ENCODE assay signal across 10 mouse cellular contexts in the genomic region with DNA sequence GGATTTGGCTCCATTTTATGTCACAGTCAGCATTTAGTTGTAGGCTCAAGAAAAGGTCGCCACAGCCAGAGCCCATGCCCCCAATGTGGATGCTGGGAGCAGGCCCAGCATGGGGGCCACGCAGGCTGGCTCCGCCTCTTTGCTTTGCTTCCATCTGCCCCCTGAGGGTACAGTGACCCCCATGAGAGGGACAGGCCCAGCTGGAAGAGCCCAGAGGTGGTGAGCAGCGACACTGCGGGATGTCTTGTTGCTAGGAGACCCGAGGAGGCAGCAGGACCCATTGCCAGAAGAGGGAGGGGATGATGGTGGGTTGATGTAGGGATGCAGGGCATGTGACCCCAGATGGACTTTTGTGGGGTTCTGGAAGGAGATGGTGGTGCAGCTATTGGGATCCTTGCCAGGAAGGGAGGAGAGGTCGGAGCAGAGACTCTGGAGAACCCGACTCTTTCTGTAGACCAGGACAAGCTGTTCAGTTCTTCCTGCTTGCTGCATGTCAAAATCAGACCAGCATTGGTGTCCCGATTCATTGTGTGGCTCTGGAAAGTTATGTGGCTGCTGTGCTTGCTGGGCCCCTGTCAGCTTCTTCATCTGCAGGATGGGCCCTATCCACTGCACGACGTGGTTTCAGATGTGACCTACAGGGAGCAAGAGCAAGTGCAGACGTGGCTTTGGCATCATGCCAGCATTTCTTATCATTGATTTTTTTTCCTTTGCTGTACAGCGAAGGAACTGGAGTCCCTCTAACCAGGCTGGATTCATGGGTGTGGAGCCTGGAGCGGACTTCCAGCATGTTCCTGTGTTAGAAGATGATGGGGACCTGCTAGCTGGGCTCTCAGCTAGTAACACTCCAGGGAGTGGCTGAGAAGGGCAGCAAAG. TPM values are rescaled to one million over a fixed set of nuclear protein-coding genes. Genes with fewer than 3 reads are reported as not detected.
DNase-seq lines count a peak whose midpoint lies in the region; ATAC-seq and TF ChIP-seq lines count a peak whose summit lies in the region.
"Had no signal": no experiment of that assay in that cellular context is flagged by ENCODE, and none has a peak within 500 bp of the region (broad histone marks: within the 10 kb centered on the region; RNA-seq: fewer than 3 reads in every experiment).

No protein-coding gene starts in this region.

- H3K27me3 ChIP-seq in liver, adult 2 months (ENCODE audit: control insufficient read depth, insufficient read depth, low read length) = no peaks in the 10 kb centered on the region
- H3K27me3 ChIP-seq in liver, embryonic 11.5 days (replicated peaks; ENCODE audit: control insufficient read depth, insufficient read depth, low read length) = no peaks in the 10 kb centered on the region
- H3K27me3 ChIP-seq in intestine, embryonic 15.5 days (replicated peaks) = no peaks in the 10 kb centered on the region
- H3K27me3 ChIP-seq: Patski had no signal

- peaks cover 7% of the 10 kb centered on the region for H3K4me1 ChIP-seq in liver, adult 2 months (ENCODE audit: control insufficient read depth, insufficient read depth, low read length)
- H3K4me1 ChIP-seq in liver, embryonic 11.5 days (replicated peaks; ENCODE audit: control insufficient read depth, insufficient read depth, low read length) = no peaks in the 10 kb centered on the region
- peaks cover 15% of the 10 kb centered on the region for H3K4me1 ChIP-seq in intestine, embryonic 15.5 days (replicated peaks)

- peak; percentile 90 for DNase-seq in heart, adult 11 months
- DNase-seq in heart, postnatal 25 days (ENCODE audit: low spot score) = no peak
- peak; percentile 29 for DNase-seq in liver, adult 2 months (ENCODE audit: extremely low read depth, low read depth, low spot score)
- no peak for DNase-seq in liver, embryonic 11.5 days (ENCODE audit: low spot score)
- DNase-seq in MN1 (ENCODE audit: low spot score) = peak; percentile 73
- no peak for DNase-seq in adipocyte (ENCODE audit: low spot score)
- no peak for DNase-seq in spleen, adult 18-20 months
- DNase-seq: layer of hippocampus, adult 9-11 months had no signal

- TF ChIP-seq POLR2A in liver, adult 2 months (IDR thresholded peaks at IDR 0.05; ENCODE audit: extremely low read depth, insufficient read depth, low read length) = no peak

- no peak overlapping the region for H3K9ac ChIP-seq in liver, adult 2 months (ENCODE audit: low read depth, low read length)
- no peak overlapping the region for H3K9ac ChIP-seq in liver, embryonic 11.5 days (ENCODE audit: low read depth, low read length)
- H3K9ac ChIP-seq in intestine, embryonic 15.5 days = no peak overlapping the region

- ATAC-seq in liver, embryonic 11.5 days (replicated peaks; ENCODE audit: low FRiP score) = no peak
- ATAC-seq in intestine, embryonic 15.5 days = peak; percentile 76
- ATAC-seq: Patski had no signal

- H3K4me3 ChIP-seq in liver, adult 2 months (ENCODE audit: insufficient read depth, low read depth, low read length) = no peak overlapping the region
- H3K4me3 ChIP-seq in liver, embryonic 11.5 days (ENCODE audit: low read depth, low read length) = no peak overlapping the region
- no peak overlapping the region for H3K4me3 ChIP-seq in intestine, embryonic 15.5 days (replicated peaks)

- 58% methylated on average over 14 of the region's 14 CpGs for WGBS in liver, adult 2 months
- 61% methylated on average over 14 of the region's 14 CpGs for WGBS in liver, embryonic 11.5 days
- 42% methylated on average over 14 of the region's 14 CpGs for WGBS in intestine, embryonic 15.5 days

- no peaks in the 10 kb centered on the region for H3K9me3 ChIP-seq in liver, embryonic 11.5 days (ENCODE audit: control insufficient read depth, low read length)
- H3K9me3 ChIP-seq in intestine, embryonic 15.5 days = no peaks in the 10 kb centered on the region

- no peaks in the 10 kb centered on the region for H3K79me2 ChIP-seq in liver, adult 2 months (ENCODE audit: control insufficient read depth, insufficient read depth, low read length)

- H3K27ac ChIP-seq in liver, adult 2 months (replicated peaks; ENCODE audit: insufficient read depth, low read depth, low read length) = no peak overlapping the region
- H3K27ac ChIP-seq in liver, embryonic 11.5 days (ENCODE audit: low read depth, low read length) = no peak overlapping the region
- H3K27ac ChIP-seq in intestine, embryonic 15.5 days = no peak overlapping the region

- H3K36me3 ChIP-seq in liver, adult 2 months (ENCODE audit: control insufficient read depth, insufficient read depth, low read length) = no peaks in the 10 kb centered on the region
- H3K36me3 ChIP-seq in liver, embryonic 11.5 days (ENCODE audit: control insufficient read depth, insufficient read depth, low read length) = no peaks in the 10 kb centered on the region
- no peaks in the 10 kb centered on the region for H3K36me3 ChIP-seq in intestine, embryonic 15.5 days

- intact Hi-C loops in heart, postnatal 25 days (cut with DNase I) = loop anchor here (5.0 kb wide), 1 partner anchor 40 kb away; a partner anchor contains a TSS

- no peak overlapping the region for H3K4me2 ChIP-seq in liver, embryonic 11.5 days
- no peak overlapping the region for H3K4me2 ChIP-seq in intestine, embryonic 15.5 days (replicated peaks)

- TF ChIP-seq CTCF in liver, adult 2 months (IDR thresholded peaks at IDR 0.05; ENCODE audit: low read depth, low read length) = no peak

RNA-seq across cellular contexts. Expression of a gene that starts 41.7 kb away (rescaled TPM):
- 1 to 10 TPM; 7.0 to 7.3 TPM for total RNA-seq in heart, postnatal 25 days (2021)
- 1.2 and 1.3 TPM in 2 replicates for total RNA-seq in liver, adult 2 months (2014; rRNA removed)
- 0.72 and 1.1 TPM in 2 replicates for polyA plus RNA-seq in liver, adult 2 months (2012; rRNA removed)
- 1.4 and 1.5 TPM in 2 replicates for polyA plus RNA-seq in liver, embryonic 11.5 days (2014; fragmentation: Nextera tagmentation; extraction: Ambion mirVana)
- polyA plus RNA-seq in intestine, embryonic 15.5 days (2015; fragmentation: Nextera tagmentation; extraction: Ambion mirVana) = 1.9 and 2.4 TPM in 2 replicates

Comparison
In these comparisons a context has a peak if more than half of its experiments do, and no peak if none do; other contexts are left out.
1. DNase-seq: peak in heart, adult 11 months (single experiment), liver, adult 2 months (single experiment) and MN1 (single experiment); none in heart, postnatal 25 days (single experiment), liver, embryonic 11.5 days (single experiment), adipocyte (single experiment) and spleen, adult 18-20 months (0 of 2).